Mouse (Mus musculus): ENCODE results near the gene Gm49673.
"Not testable (repeated sequence)": the region's sequence is repeated elsewhere in the genome, so short reads cannot be mapped to it uniquely, and the experiment has no call there.

Gene Gm49673

GRCm38 (mm10) chr17:8039916-8040635 is 107.5 kb downstream of the Gm49673 start:
- not testable (repeated sequence) for DNase-seq (ENCODE audit: low spot score in 2 of 2)

GRCm38 (mm10) chr17:8036976-8037375 is 110.6 kb downstream of the Gm49673 start:
- DNase-seq (ENCODE audit: low spot score in 2 of 2) = not testable (repeated sequence)

Data from left cerebral cortex, adult 9 months (tissue).